Mouse (Mus musculus): ENCODE measurements around the gene Vmn1r224. TPM values are rescaled to one million over a fixed set of nuclear protein-coding genes. Genes with fewer than 3 reads are reported as not detected.

The Vmn1r224 gene
- polyA plus RNA-seq (2015; fragmentation: Nextera tagmentation; extraction: Ambion mirVana): not detected in 2 replicates

DNA sequence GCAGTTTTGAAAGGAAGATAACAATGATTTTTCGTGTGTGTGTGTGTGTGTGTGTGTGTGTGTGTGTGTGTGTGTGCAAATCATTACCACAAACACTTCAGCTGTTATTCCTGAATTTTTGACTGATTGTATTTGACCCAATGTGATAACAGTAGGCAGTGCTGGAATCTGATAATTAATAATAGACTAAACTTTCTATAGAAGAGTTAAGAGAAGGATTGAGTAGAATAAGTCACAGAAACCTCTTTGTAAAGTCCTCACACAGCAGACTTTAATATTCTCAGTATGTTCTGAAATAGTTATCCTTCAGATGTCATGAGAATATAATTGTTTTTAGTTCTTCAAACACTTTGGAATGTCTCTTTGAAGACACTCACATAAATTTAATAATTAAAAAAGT lies at the start of gene Vmn1r224:
TSS of gene Vmn1r224 (plus strand) at position 301 of the 400 bp plus-strand sequence.
- Histone ChIP-seq H3K9me3 (ENCODE audit: control insufficient read depth, low read length) (no peaks in the 10 kb centered on the region), H3K4me2 (ENCODE audit: low read depth, low read length) (no peak within 1 kb of the TSS), H3K4me1 (ENCODE audit: control insufficient read depth, insufficient read depth, low read length) (no peaks in the 10 kb centered on the region), H3K27me3 (replicated peaks; ENCODE audit: control insufficient read depth, insufficient read depth, low read length) (no peaks in the 10 kb centered on the region), H3K9ac (ENCODE audit: low read depth, low read length) (no peak within 1 kb of the TSS), H3K4me3 (ENCODE audit: low read length) (no peak within 1 kb of the TSS), H3K27ac (ENCODE audit: low read length) (no peak within 1 kb of the TSS), H3K36me3 (ENCODE audit: control insufficient read depth, insufficient read depth, low read length) (no peaks in the 10 kb centered on the region)
- 25% methylated on average over 1 of the region's 1 CpGs for WGBS
- no peak for ATAC-seq

DNA sequence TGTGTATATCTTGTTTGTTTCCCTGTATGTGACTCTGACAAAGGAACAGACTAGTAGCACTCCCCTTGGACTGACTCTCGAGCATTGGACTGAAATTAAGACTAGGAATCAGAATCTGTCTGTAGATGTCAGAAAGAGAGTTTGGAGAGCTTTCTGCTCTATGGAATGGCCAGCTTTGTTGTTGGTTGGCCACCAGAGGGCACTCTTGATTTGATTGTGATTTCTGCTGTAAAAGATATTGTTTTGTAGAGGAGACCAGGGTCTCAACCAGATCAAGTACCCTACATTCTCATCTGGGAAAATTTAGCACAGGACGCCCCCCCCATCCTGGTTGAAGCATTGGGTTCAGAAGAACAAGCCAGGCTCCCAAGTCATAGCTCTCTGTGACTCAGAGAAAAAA lies 14.8 kb upstream of the Vmn1r224 start:
- Histone ChIP-seq H3K4me3 (ENCODE audit: low read length) (no peak overlapping the region), H3K27ac (ENCODE audit: low read length) (no peak overlapping the region), H3K9ac (ENCODE audit: low read depth, low read length) (no peak overlapping the region), H3K9me3 (ENCODE audit: control insufficient read depth, low read length) (peaks cover 5% of the 10 kb centered on the region; the same call in 1 of the 2 replicates), H3K4me2 (ENCODE audit: low read depth, low read length) (no peak overlapping the region), H3K4me1 (ENCODE audit: control insufficient read depth, insufficient read depth, low read length) (no peaks in the 10 kb centered on the region), H3K27me3 (replicated peaks; ENCODE audit: control insufficient read depth, insufficient read depth, low read length) (no peaks in the 10 kb centered on the region), H3K36me3 (ENCODE audit: control insufficient read depth, insufficient read depth, low read length) (no peaks in the 10 kb centered on the region)
- no peak for ATAC-seq
- 52% methylated on average over 2 of the region's 2 CpGs for WGBS

DNA sequence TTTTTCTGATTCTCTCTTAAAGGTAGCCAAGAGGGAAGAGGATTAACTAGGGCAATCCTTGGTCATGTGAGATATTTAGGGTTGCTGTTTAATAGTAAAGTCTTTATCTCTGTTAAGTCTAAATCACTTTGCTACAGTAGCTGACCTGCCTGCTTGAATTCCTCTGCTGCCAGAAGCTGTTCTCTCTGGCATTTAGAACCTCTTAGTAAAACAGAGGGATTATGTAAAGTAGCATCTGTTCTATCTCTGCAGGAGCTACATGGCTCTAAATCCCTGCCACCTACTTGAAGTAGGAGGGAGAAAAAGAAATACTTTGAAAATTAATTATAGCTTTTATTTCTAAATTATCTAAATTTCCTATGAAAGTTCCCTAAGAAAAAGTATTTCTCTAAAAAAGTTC lies 25.3 kb downstream of the Vmn1r224 start:
- Histone ChIP-seq H3K36me3 (ENCODE audit: control insufficient read depth, insufficient read depth, low read length) (no peaks in the 10 kb centered on the region), H3K4me2 (ENCODE audit: low read depth, low read length) (no peak overlapping the region), H3K27me3 (replicated peaks; ENCODE audit: control insufficient read depth, insufficient read depth, low read length) (no peaks in the 10 kb centered on the region), H3K27ac (ENCODE audit: low read length) (no peak overlapping the region), H3K9me3 (ENCODE audit: control insufficient read depth, low read length) (no peaks in the 10 kb centered on the region), H3K9ac (ENCODE audit: low read depth, low read length) (no peak overlapping the region), H3K4me1 (ENCODE audit: control insufficient read depth, insufficient read depth, low read length) (no peaks in the 10 kb centered on the region), H3K4me3 (ENCODE audit: low read length) (no peak overlapping the region)
- ATAC-seq: no peak

DNA sequence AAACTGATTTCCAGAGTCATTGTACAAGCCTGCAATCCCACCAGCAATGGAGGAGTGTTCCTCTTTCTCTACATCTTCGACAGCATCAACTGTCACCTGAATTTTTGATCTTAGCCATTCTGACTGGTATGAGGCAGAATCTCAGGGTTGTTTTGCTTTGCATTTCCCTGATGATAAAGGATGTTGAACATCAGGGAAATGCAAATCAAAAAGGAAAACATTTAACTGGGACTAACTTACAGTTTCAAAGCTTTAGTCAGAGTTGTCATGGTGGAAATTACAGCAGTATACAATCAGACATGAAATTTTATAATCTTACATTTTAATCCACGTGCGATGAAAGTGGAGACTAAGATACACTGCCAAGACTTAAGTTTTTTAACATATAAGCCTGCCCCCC lies 59.4 kb downstream of the Vmn1r224 start:
- 75% methylated on average over 3 of the region's 3 CpGs for WGBS
- Histone ChIP-seq H3K4me1 (ENCODE audit: control insufficient read depth, insufficient read depth, low read length) (no peaks in the 10 kb centered on the region), H3K27me3 (replicated peaks; ENCODE audit: control insufficient read depth, insufficient read depth, low read length) (no peaks in the 10 kb centered on the region), H3K36me3 (ENCODE audit: control insufficient read depth, insufficient read depth, low read length) (no peaks in the 10 kb centered on the region), H3K27ac (ENCODE audit: low read length) (no peak overlapping the region), H3K9me3 (ENCODE audit: control insufficient read depth, low read length) (no peaks in the 10 kb centered on the region), H3K4me2 (ENCODE audit: low read depth, low read length) (no peak overlapping the region), H3K4me3 (ENCODE audit: low read length) (no peak overlapping the region), H3K9ac (ENCODE audit: low read depth, low read length) (no peak overlapping the region)
- no peak for ATAC-seq

Other genes with a start within 250 kb of the Vmn1r224 start
- gene Fpr-rs6, start 231.0 kb upstream of the Vmn1r224 start, polyA plus RNA-seq (2015; fragmentation: Nextera tagmentation; extraction: Ambion mirVana): not detected in 2 replicates
- gene Vmn2r105, start 179.1 kb upstream of the Vmn1r224 start, polyA plus RNA-seq (2015; fragmentation: Nextera tagmentation; extraction: Ambion mirVana): not detected in 2 replicates
- gene Vmn2r106, start 128.6 kb upstream of the Vmn1r224 start, polyA plus RNA-seq (2015; fragmentation: Nextera tagmentation; extraction: Ambion mirVana): not detected in 2 replicates
- gene Vmn2r107, start 68.9 kb upstream of the Vmn1r224 start, polyA plus RNA-seq (2015; fragmentation: Nextera tagmentation; extraction: Ambion mirVana): not detected in 2 replicates
- not detected in 2 replicates for gene Vmn2r108, start 67.2 kb downstream of the Vmn1r224 start, polyA plus RNA-seq (2015; fragmentation: Nextera tagmentation; extraction: Ambion mirVana)
- not detected in 2 replicates for gene Vmn1r225, start 84.0 kb downstream of the Vmn1r224 start, polyA plus RNA-seq (2015; fragmentation: Nextera tagmentation; extraction: Ambion mirVana)
- gene Vmn2r109, start 150.6 kb downstream of the Vmn1r224 start, polyA plus RNA-seq (2015; fragmentation: Nextera tagmentation; extraction: Ambion mirVana): not detected in 2 replicates
- 0.02 TPM in 1 of 2 replicates, not detected in the other for gene Vmn2r110, start 182.3 kb downstream of the Vmn1r224 start, polyA plus RNA-seq (2015; fragmentation: Nextera tagmentation; extraction: Ambion mirVana)
- gene Fpr-rs3, start 210.7 kb downstream of the Vmn1r224 start, polyA plus RNA-seq (2015; fragmentation: Nextera tagmentation; extraction: Ambion mirVana): not detected in 2 replicates